Mouse (Mus musculus) forebrain, embryonic 11.5 days (tissue): Measurements from ENCODE around the gene Zfp454. TPM values are rescaled to one million over a fixed set of nuclear protein-coding genes. Genes with fewer than 3 reads are reported as not detected.

Experiments
- ATAC-seq: fragments of 200-750 bp; cut with Nextera tagmentation; replicated peaks from 2 replicates; pipeline ENCODE4 v1.8.0; 2017; ENCODE audit warnings: moderate TSS enrichment; ENCODE audit not compliant: low FRiP score
- DNase-seq: peaks from one replicate; pipeline ENCODE4 v3.0.0-alpha.2; 2017; ENCODE audit warnings: low spot score
- H3K27ac ChIP-seq: fragments of 300-500 bp; sonication (generic); 2 replicates; pipeline ENCODE4 v1.5.1; 2014; ENCODE audit warnings: low read depth, low read length
- H3K27me3 ChIP-seq: fragments of 300-500 bp; sonication (generic); 2 replicates; pipeline ENCODE4 v1.6.1; 2014; ENCODE audit warnings: mild to moderate bottlenecking, low read length, mixed read lengths; ENCODE audit not compliant: control insufficient read depth, insufficient read depth
- H3K36me3 ChIP-seq: fragments of 300-500 bp; sonication (generic); 2 replicates; pipeline ENCODE4 v1.6.1; 2014; ENCODE audit warnings: mild to moderate bottlenecking, low read length, moderate library complexity, mixed read lengths; ENCODE audit not compliant: control insufficient read depth, insufficient read depth
- H3K4me1 ChIP-seq: fragments of 300-500 bp; sonication (generic); replicated peaks from 2 replicates; pipeline ENCODE4 v1.6.1; 2014; ENCODE audit warnings: low read length, mixed read lengths; ENCODE audit not compliant: control insufficient read depth, insufficient read depth
- H3K4me2 ChIP-seq: fragments of 300-500 bp; sonication (generic); 2 replicates; pipeline ENCODE4 v1.6.1; 2014; ENCODE audit warnings: low read depth, mild to moderate bottlenecking, low read length, moderate library complexity, mixed read lengths; ENCODE audit not compliant: severe bottlenecking
- H3K4me3 ChIP-seq: fragments of 300-500 bp; sonication (generic); 2 replicates; pipeline ENCODE4 v1.5.1; 2014; ENCODE audit warnings: low read depth, low read length
- H3K9ac ChIP-seq: fragments of 300-500 bp; sonication (generic); 2 replicates; pipeline ENCODE4 v1.6.1; 2014; ENCODE audit warnings: low read length
- H3K9me3 ChIP-seq: fragments of 300-500 bp; sonication (generic); 2 replicates; pipeline ENCODE4 v1.6.1; 2016; ENCODE audit warnings: low read length, mixed read lengths; ENCODE audit not compliant: control insufficient read depth
- WGBS: fragments of 180-500 bp; shearing (Covaris S2); extraction: QIAGEN DNeasy Blood & Tissue Kit; methylation state at CpG from one replicate; pipeline ENCODE4 v1.1.7; 2014; 5-methylcytosine and 5-hydroxymethylcytosine counted together
- polyA plus RNA-seq: library from polyadenylated mRNA; unstranded; fragments of >200 nt; fragmentation: Nextera tagmentation; extraction: Ambion mirVana; gene quantifications from 2 replicates; pipeline ENCODE4 v1.2.1, GENCODE M21; 2014

Gene Zfp454
- polyA plus RNA-seq, 1 experiment from 2014 or later = 17.1 TPM

DNA sequence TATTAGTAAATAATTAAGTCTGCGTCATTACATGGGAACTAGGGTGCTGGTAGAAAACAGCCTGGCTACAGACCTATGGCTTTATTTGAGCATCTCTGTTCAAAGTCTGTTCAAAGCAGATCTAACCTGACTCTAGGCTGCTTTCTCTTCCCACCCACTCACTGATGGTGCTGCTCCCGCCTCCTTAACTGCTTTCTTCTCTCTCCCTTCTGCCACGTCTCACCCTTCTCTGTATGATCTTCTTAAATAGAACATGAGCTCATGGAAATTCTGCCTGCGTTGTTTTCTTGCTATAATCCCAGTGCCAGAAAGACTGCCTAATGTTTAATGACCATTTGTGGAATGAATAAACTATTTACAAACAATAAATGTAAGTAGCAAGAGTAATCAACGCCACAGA is 20.7 kb upstream of the Zfp454 start:
- H3K9me3 ChIP-seq = peaks cover 19% of the 10 kb centered on the region
- no peak for ATAC-seq

DNA sequence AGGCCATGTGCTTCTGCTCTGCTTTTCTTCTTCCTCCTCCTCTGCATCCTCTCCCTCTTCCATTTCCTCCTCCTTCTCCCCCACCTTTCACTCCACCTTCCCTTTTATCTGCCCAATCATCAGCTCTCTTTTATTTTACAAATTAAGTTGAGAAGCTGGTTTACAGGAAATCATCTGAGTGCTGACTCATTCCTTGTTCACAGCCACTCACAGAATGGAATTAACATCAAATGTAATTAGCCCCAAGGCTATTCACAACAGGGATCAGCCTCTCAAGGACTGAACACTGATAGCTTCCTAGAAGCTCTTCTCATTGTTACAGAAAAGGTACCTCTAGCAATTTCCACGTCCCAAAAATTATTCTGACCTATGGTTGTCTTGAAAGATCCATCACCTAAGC is 9.9 kb upstream of the Zfp454 start:
- Histone ChIP-seq H3K4me1 (no peaks in the 10 kb centered on the region), H3K9ac (no peak overlapping the region), H3K4me3 (no peak overlapping the region), H3K36me3 (peaks cover 22% of the 10 kb centered on the region), H3K27ac (no peak overlapping the region), H3K4me2 (no peak overlapping the region), H3K27me3 (no peaks in the 10 kb centered on the region), H3K9me3 (peaks cover 42% of the 10 kb centered on the region)
- WGBS = 83% methylated on average over 1 of the region's 1 CpGs
- no peak for DNase-seq
- no peak for ATAC-seq

More for the DNA sequence above, 20.7 kb upstream of the Zfp454 start:
- no peak overlapping the region for H3K27ac ChIP-seq
- H3K4me1 ChIP-seq = no peaks in the 10 kb centered on the region
- peaks cover 74% of the 10 kb centered on the region for H3K36me3 ChIP-seq
- no peaks in the 10 kb centered on the region for H3K27me3 ChIP-seq
- no peak overlapping the region for H3K4me2 ChIP-seq
- no peak overlapping the region for H3K4me3 ChIP-seq
- 95% methylated on average over 5 of the region's 5 CpGs for WGBS
- DNase-seq = no peak
- H3K9ac ChIP-seq = no peak overlapping the region

DNA sequence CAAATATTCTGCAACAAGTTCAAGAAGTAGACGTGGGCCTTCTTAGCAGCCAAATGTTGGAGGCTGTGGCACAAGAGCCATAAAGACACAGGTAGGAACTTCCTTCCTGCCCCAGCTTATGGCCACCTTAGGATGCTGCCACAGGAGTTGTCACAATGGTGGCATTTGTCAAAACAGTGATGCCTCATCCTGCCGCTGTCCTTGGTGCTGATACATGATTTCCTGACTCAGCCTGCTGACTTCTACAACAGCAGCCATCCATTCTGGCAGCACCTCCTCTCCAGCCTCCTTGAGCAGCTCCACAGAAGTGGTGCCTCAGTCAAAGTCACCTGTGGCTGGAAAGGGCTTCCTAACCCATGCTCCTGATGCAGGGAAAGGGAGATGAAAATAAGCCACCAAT is 5.0 kb upstream of the Zfp454 start:
- Histone ChIP-seq H3K4me3 (no peak overlapping the region), H3K4me1 (no peaks in the 10 kb centered on the region), H3K36me3 (no peaks in the 10 kb centered on the region), H3K27me3 (no peaks in the 10 kb centered on the region), H3K4me2 (no peak overlapping the region), H3K27ac (no peak overlapping the region), H3K9ac (no peak overlapping the region), H3K9me3 (peaks cover 3% of the 10 kb centered on the region; the same call in 1 of the 2 replicates)
- WGBS = 51% methylated on average over 2 of the region's 2 CpGs
- ATAC-seq = no peak
- no peak for DNase-seq

DNA sequence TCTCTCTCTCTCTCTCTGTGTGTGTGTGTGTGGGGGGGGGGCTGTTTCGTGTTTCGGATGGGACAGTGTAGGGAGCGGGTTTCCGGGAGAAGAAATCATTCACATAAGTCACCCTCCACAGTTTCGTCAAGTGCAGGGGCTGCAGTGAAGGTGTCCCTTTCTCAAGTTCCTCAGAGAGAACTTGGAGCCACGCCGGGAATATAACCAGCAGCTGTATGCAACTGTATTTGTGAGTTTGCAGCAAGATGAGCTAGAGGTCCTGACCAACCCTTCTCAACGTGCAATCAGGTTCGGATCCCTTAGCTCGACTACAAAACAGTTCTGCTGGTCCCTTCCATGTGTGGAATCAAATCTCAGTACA is 538 bp downstream of the Zfp454 start:
- no peaks in the 10 kb centered on the region for H3K27me3 ChIP-seq
- peak overlapping the region; percentile 59 for H3K4me2 ChIP-seq
- peak overlapping the region; percentile 73 for H3K9ac ChIP-seq
- WGBS = 31% methylated on average over 10 of the region's 10 CpGs
- peak overlapping the region; percentile 39 for H3K4me3 ChIP-seq
- no peak for DNase-seq
- peak; percentile 43; the same call in 1 of the 2 replicates for ATAC-seq
- no peak overlapping the region for H3K27ac ChIP-seq
- no peaks in the 10 kb centered on the region; the same call in 1 of the 2 replicates for H3K9me3 ChIP-seq
- no peaks in the 10 kb centered on the region; the same call in 1 of the 2 replicates for H3K36me3 ChIP-seq
- H3K4me1 ChIP-seq = 0 out of 2 replicates have a peak, but pooled peaks cover 2% of the 10 kb centered on the region

- no peak for DNase-seq
- no peak overlapping the region for H3K27ac ChIP-seq
Measured at GRCm38 (mm10) chr11:50886231-50886932, 1.1 kb downstream of the Zfp454 start.

DNA sequence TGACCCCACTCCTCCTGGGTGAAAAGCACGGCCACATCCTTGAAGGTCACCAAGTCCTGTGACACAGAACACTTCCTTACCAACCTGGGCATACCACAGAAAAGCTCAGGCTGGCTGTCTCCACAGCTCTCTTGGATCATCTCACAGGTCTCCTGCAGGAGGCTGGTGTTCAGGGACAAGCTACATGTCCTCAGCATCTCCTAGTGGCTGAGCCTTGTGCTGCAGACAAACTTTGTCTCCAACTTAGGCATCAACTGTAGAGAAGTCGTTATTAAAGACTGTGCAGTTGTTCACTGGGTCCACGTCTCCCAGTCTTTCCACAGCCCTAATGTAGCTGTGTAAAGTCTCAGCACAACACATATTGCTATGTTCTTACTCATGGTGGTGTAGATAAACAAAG is 3.7 kb downstream of the Zfp454 start:
- no peak for DNase-seq
- H3K27me3 ChIP-seq = no peaks in the 10 kb centered on the region
- peaks cover 3% of the 10 kb centered on the region; the same call in 1 of the 2 replicates for H3K36me3 ChIP-seq

More at GRCm38 (mm10) chr11:50886231-50886932, 1.1 kb downstream of the Zfp454 start:
- Histone ChIP-seq H3K9ac (peak overlapping the region; percentile 73), H3K4me3 (peak overlapping the region; percentile 39), H3K36me3 (no peaks in the 10 kb centered on the region; the same call in 1 of the 2 replicates), H3K4me1 (0 out of 2 replicates have a peak, but pooled peaks cover 2% of the 10 kb centered on the region), H3K27me3 (no peaks in the 10 kb centered on the region), H3K9me3 (no peaks in the 10 kb centered on the region), H3K4me2 (peak overlapping the region; percentile 59)
- WGBS = 44% methylated on average over 8 of the region's 8 CpGs
- ATAC-seq = no peak

DNA sequence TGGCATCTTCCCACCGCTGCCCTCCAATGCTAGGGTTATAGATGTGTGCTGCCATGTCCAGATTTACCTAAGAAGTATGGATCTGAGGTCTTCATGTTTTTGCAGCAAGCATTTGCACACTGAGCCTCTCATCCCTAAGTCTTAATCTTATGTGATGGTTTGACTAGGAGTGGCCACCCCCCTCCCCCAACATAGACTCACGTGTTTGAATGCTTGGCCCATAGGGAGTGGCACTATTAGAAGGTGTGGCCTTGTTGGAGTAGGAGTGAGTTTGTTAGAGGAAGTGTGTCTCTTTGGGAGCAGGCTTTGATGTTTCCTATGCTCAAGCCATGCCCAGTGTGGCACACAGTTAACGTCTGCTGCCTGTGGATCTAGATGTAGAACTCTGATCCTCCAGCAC is 8.8 kb downstream of the Zfp454 start:
- Histone ChIP-seq H3K4me3 (no peak overlapping the region), H3K27me3 (no peaks in the 10 kb centered on the region), H3K9ac (no peak overlapping the region), H3K27ac (no peak overlapping the region), H3K9me3 (peaks cover 9% of the 10 kb centered on the region; the same call in 1 of the 2 replicates), H3K36me3 (peaks cover 27% of the 10 kb centered on the region), H3K4me2 (no peak overlapping the region), H3K4me1 (no peaks in the 10 kb centered on the region)
- ATAC-seq (no peak), DNase-seq (no peak)
- 95% methylated on average over 3 of the region's 3 CpGs for WGBS

More for the DNA sequence above, 3.7 kb downstream of the Zfp454 start:
- 0 out of 2 replicates have a peak, but pooled peaks cover 2% of the 10 kb centered on the region for H3K4me1 ChIP-seq
- no peak overlapping the region for H3K9ac ChIP-seq
- WGBS = 90% methylated on average over 3 of the region's 3 CpGs
- no peak overlapping the region for H3K27ac ChIP-seq
- ATAC-seq = no peak
- H3K9me3 ChIP-seq = no peaks in the 10 kb centered on the region
- no peak overlapping the region for H3K4me2 ChIP-seq
- H3K4me3 ChIP-seq = no peak overlapping the region

- peak overlapping the region; percentile 36 for H3K4me3 ChIP-seq
- H3K9ac ChIP-seq = 0 out of 2 replicates have a peak overlapping the region, but pooled peaks have one; percentile 32
- peaks cover 9% of the 10 kb centered on the region for H3K4me1 ChIP-seq
- H3K9me3 ChIP-seq = no peaks in the 10 kb centered on the region
- DNase-seq (peak; percentile 63), ATAC-seq (no peak)
- WGBS = 0% methylated on average over 60 of the region's 72 CpGs
- H3K36me3 ChIP-seq = no peaks in the 10 kb centered on the region
- H3K4me2 ChIP-seq = peak overlapping the region; percentile 75
- H3K27ac ChIP-seq = no peak overlapping the region
- peaks cover 48% of the 10 kb centered on the region for H3K27me3 ChIP-seq
Measured at GRCm38 (mm10) chr11:50850989-50851601, 36.4 kb downstream of the Zfp454 start.
